ENCODE assay signal across 8 mouse cellular contexts in genomic region chr3:122292300-122293222, GRCm38 (mm10). TPM values are rescaled to one million over a fixed set of nuclear protein-coding genes. Genes with fewer than 3 reads are reported as not detected.
DNase-seq lines count a peak whose midpoint lies in the region; ATAC-seq lines count a peak whose summit lies in the region.

No protein-coding gene starts in this region.

- peak; percentile 82 for DNase-seq in R1 (ENCODE audit: low read depth, low spot score)
- DNase-seq in cerebellum, postnatal 25 days, result peak; percentile 94
- peak; percentile 90 to 94 for DNase-seq in frontal cortex, postnatal 25 days (ENCODE audit: low spot score in 2 of 2)
- peak; percentile 94 for DNase-seq in hindbrain, embryonic 14.5 days (ENCODE audit: low spot score)
- DNase-seq in layer of hippocampus, postnatal 36 days, result peak; percentile 90 to 91
- DNase-seq in lung, postnatal 25 days (ENCODE audit: low spot score), result peak; percentile 95
- DNase-seq in retina, adult 2 months (ENCODE audit: low read depth, low spot score), result peak; percentile 89
- peak; percentile 92 to 95 for DNase-seq in thymus, postnatal 36 days

- H3K4me1 ChIP-seq in hindbrain, embryonic 14.5 days (replicated peaks; ENCODE audit: control insufficient read depth, insufficient read depth, low read length), result peaks cover 39% of the 10 kb centered on the region

- H3K27ac ChIP-seq in hindbrain, embryonic 14.5 days, result peak overlapping the region; percentile 100

- peak overlapping the region; percentile 74 for H3K4me2 ChIP-seq in hindbrain, embryonic 14.5 days (replicated peaks)

- no peaks in the 10 kb centered on the region for H3K9me3 ChIP-seq in hindbrain, embryonic 14.5 days (ENCODE audit: control insufficient read depth, low read length)

- peak overlapping the region; percentile 91 for H3K9ac ChIP-seq in hindbrain, embryonic 14.5 days

- no peaks in the 10 kb centered on the region for H3K27me3 ChIP-seq in hindbrain, embryonic 14.5 days (ENCODE audit: control insufficient read depth, insufficient read depth, low read length)

- WGBS in hindbrain, embryonic 14.5 days, result 7% methylated on average over 54 of the region's 54 CpGs

- peak; percentile 61 for ATAC-seq in hindbrain, embryonic 14.5 days (ENCODE audit: low FRiP score)

- H3K4me3 ChIP-seq in hindbrain, embryonic 14.5 days (replicated peaks; ENCODE audit: low read length), result peak overlapping the region; percentile 87

- no peaks in the 10 kb centered on the region for H3K36me3 ChIP-seq in hindbrain, embryonic 14.5 days (replicated peaks; ENCODE audit: control insufficient read depth, insufficient read depth)

RNA-seq across cellular contexts. Expression of gene Bcar3, which starts 1.4 kb away (rescaled TPM):
- polyA plus RNA-seq in hindbrain, embryonic 14.5 days (2014; fragmentation: Nextera tagmentation; extraction: Ambion mirVana), result 5.2 and 6.2 TPM in 2 replicates
- total RNA-seq in layer of hippocampus, postnatal 36 days (2021), result 1 to 10 TPM; 8.0 to 9.1 TPM

RNA-seq across cellular contexts. Expression of gene Dnttip2, which starts 18.4 kb away (rescaled TPM):
- polyA plus RNA-seq in hindbrain, embryonic 14.5 days (2014; fragmentation: Nextera tagmentation; extraction: Ambion mirVana), result 47.9 and 48.3 TPM in 2 replicates
- 10 to 100 TPM; 28.1 to 29.9 TPM for total RNA-seq in layer of hippocampus, postnatal 36 days (2021)

RNA-seq across cellular contexts. Expression of gene Gclm, which starts 47.2 kb away (rescaled TPM):
- polyA plus RNA-seq in hindbrain, embryonic 14.5 days (2014; fragmentation: Nextera tagmentation; extraction: Ambion mirVana), result 56.6 and 61.4 TPM in 2 replicates
- total RNA-seq in layer of hippocampus, postnatal 36 days (2021), result 10 to 100 TPM; 79.2 to 84.4 TPM

Comparison
In these comparisons a context has a peak if more than half of its experiments do, and no peak if none do; other contexts are left out.
1. Peak in every context shown above with its lines: DNase-seq, ATAC-seq, H3K4me3 ChIP-seq and H3K27ac ChIP-seq.